Mouse (Mus musculus): ENCODE measurements around the gene Nlrp9a. TPM values are rescaled to one million over a fixed set of nuclear protein-coding genes. Genes with fewer than 3 reads are reported as not detected.
"Not testable (repeated sequence)": the region's sequence is repeated elsewhere in the genome, so short reads cannot be mapped to it uniquely, and the experiment has no call there.

The Nlrp9a gene
- not detected in 2 replicates for polyA plus RNA-seq (2015; fragmentation: Nextera tagmentation; extraction: Ambion mirVana)

DNA sequence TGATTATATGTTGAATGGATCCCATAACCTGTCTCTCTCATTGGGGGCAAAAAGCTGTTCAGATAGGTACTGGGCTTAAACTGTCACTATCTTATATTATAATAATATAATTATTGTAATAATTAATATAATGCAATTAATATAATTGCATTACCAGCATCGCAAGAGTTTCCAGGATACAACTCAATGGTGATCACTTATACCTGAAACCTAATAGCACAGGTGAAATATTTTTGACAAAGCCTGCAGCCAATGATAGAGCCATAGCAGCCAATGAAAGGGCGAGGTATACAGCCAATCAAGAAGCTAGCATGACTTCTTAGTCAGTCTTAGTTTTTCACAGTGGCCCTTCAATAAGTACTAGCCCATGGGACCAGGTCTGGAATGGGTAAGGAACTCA, at the start of gene Nlrp9a:
TSS of gene Nlrp9a (plus strand) at position 301 of the 400 bp plus-strand sequence.
- not testable (repeated sequence) for H3K4me2 ChIP-seq (replicated peaks; ENCODE audit: low read depth, low read length); H3K27me3 ChIP-seq (ENCODE audit: insufficient read depth, low read length); H3K36me3 ChIP-seq (ENCODE audit: insufficient read depth, low read length); H3K9me3 ChIP-seq (ENCODE audit: low read length); ATAC-seq (ENCODE audit: low FRiP score, low TSS enrichment); H3K27ac ChIP-seq (ENCODE audit: low read length); H3K4me1 ChIP-seq (ENCODE audit: insufficient read depth, low read length); H3K9ac ChIP-seq (replicated peaks; ENCODE audit: low read length); H3K4me3 ChIP-seq (ENCODE audit: low read length)
- WGBS: 76% methylated on average over 2 of the region's 2 CpGs

- H3K4me2 ChIP-seq (replicated peaks; ENCODE audit: low read depth, low read length); ATAC-seq (ENCODE audit: low FRiP score, low TSS enrichment); H3K27me3 ChIP-seq (ENCODE audit: insufficient read depth, low read length); H3K9me3 ChIP-seq (ENCODE audit: low read length); H3K36me3 ChIP-seq (ENCODE audit: insufficient read depth, low read length); H3K4me3 ChIP-seq (ENCODE audit: low read length); H3K27ac ChIP-seq (ENCODE audit: low read length); H3K9ac ChIP-seq (replicated peaks; ENCODE audit: low read length); H3K4me1 ChIP-seq (ENCODE audit: insufficient read depth, low read length): not testable (repeated sequence)
- WGBS: 79% methylated on average over 18 of the region's 18 CpGs
Observed at GRCm38 (mm10) chr7:26489514-26489913, 45.3 kb upstream of the Nlrp9a start.

DNA sequence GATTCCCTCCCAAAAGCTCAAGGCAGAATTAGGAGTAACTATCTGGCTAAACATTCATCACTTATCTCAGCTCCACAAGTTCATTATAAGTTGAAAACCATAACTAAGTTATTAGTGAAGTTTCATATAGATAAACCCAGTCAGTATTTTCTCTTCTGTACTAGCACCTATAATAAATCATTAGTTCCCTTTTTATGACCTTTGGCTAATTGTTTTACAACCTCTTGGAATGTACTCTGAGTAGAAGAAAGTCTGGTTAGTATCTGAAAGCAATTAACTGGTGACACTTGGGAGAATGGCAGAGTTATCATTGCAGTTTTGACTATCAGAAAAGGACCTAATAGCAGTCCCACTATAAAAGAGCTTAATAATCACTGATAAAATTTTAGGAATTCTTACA, 54.3 kb downstream of the Nlrp9a start:
- Histone ChIP-seq H3K27ac (ENCODE audit: low read length) (no peak overlapping the region), H3K9me3 (ENCODE audit: low read length) (no peaks in the 10 kb centered on the region; the same call in 1 of the 2 replicates), H3K4me3 (ENCODE audit: low read length) (no peak overlapping the region), H3K27me3 (ENCODE audit: insufficient read depth, low read length) (no peaks in the 10 kb centered on the region), H3K36me3 (ENCODE audit: insufficient read depth, low read length) (no peaks in the 10 kb centered on the region), H3K4me1 (ENCODE audit: insufficient read depth, low read length) (no peaks in the 10 kb centered on the region), H3K4me2 (replicated peaks; ENCODE audit: low read depth, low read length) (no peak overlapping the region), H3K9ac (replicated peaks; ENCODE audit: low read length) (no peak overlapping the region)
- ATAC-seq (ENCODE audit: low FRiP score, low TSS enrichment): no peak

GRCm38 (mm10) chr7:26589774-26590173, 55.0 kb downstream of the Nlrp9a start:
- H3K27me3 ChIP-seq (ENCODE audit: insufficient read depth, low read length): no peaks in the 10 kb centered on the region
- H3K4me1 ChIP-seq (ENCODE audit: insufficient read depth, low read length): no peaks in the 10 kb centered on the region
- no peak overlapping the region for H3K9ac ChIP-seq (replicated peaks; ENCODE audit: low read length)
- H3K4me2 ChIP-seq (replicated peaks; ENCODE audit: low read depth, low read length): no peak overlapping the region
- H3K36me3 ChIP-seq (ENCODE audit: insufficient read depth, low read length): no peaks in the 10 kb centered on the region
- ATAC-seq (ENCODE audit: low FRiP score, low TSS enrichment): no peak
- WGBS: 69% methylated on average over 1 of the region's 1 CpGs
- H3K9me3 ChIP-seq (ENCODE audit: low read length): no peaks in the 10 kb centered on the region
- H3K27ac ChIP-seq (ENCODE audit: low read length): no peak overlapping the region
- H3K4me3 ChIP-seq (ENCODE audit: low read length): no peak overlapping the region

DNA sequence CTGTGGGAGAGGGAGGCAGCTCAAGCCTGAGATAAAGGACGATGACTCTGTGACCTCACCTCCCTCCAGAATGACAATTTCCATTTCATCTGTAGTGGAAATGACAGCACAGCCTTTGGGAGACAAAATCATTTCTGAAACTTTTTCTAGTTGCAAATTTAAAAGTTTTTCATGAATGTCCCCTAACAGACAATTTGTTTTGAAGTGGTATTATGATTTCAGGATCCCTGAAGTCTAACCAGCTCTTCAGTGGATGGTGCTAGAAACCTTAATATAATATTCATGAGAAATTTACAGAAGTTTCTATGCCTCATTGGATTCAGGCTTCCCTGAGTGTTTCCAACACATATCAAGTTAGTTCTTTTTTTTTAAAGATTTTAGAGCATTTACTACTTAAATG, 83.5 kb downstream of the Nlrp9a start, which contains the start of gene Vmn1r185:
TSS of gene Vmn1r185 (minus strand) at position 101 of the 400 bp plus-strand sequence.
- not testable (repeated sequence) for H3K4me1 ChIP-seq (ENCODE audit: insufficient read depth, low read length); H3K9me3 ChIP-seq (ENCODE audit: low read length); ATAC-seq (ENCODE audit: low FRiP score, low TSS enrichment); H3K36me3 ChIP-seq (ENCODE audit: insufficient read depth, low read length); H3K27ac ChIP-seq (ENCODE audit: low read length); H3K4me3 ChIP-seq (ENCODE audit: low read length); H3K4me2 ChIP-seq (replicated peaks; ENCODE audit: low read depth, low read length); H3K27me3 ChIP-seq (ENCODE audit: insufficient read depth, low read length); H3K9ac ChIP-seq (replicated peaks; ENCODE audit: low read length)
- 83% methylated on average over 1 of the region's 1 CpGs for WGBS

Small RNA genes within 50 kb of the gene (microRNA-seq; reads per million reads assigned to microRNA genes)
- gene Gm25947: not detected

Other genes with a start within 250 kb of the Nlrp9a start
- gene Cyp2a4, start 227.9 kb upstream of the Nlrp9a start, polyA plus RNA-seq (2015; fragmentation: Nextera tagmentation; extraction: Ambion mirVana): not detected in 2 replicates
- gene Nlrp9c, start 131.3 kb upstream of the Nlrp9a start, polyA plus RNA-seq (2015; fragmentation: Nextera tagmentation; extraction: Ambion mirVana): not detected in 2 replicates
- not detected in 2 replicates for gene Nlrp4a, start 99.9 kb upstream of the Nlrp9a start, polyA plus RNA-seq (2015; fragmentation: Nextera tagmentation; extraction: Ambion mirVana)
- gene Vmn1r185, start 83.4 kb downstream of the Nlrp9a start, polyA plus RNA-seq (2015; fragmentation: Nextera tagmentation; extraction: Ambion mirVana): not detected in 2 replicates
- not detected in 2 replicates for gene Cyp2b23, start 151.4 kb downstream of the Nlrp9a start, polyA plus RNA-seq (2015; fragmentation: Nextera tagmentation; extraction: Ambion mirVana)
- gene Cyp2b19, start 222.1 kb downstream of the Nlrp9a start, polyA plus RNA-seq (2015; fragmentation: Nextera tagmentation; extraction: Ambion mirVana): not detected in 2 replicates

All from kidney, embryonic 16.5 days (tissue).